Mouse (Mus musculus) large intestine, adult 2 months (tissue): ENCODE data around the gene Fam19a3. TPM values are rescaled to one million over a fixed set of nuclear protein-coding genes. Genes with fewer than 3 reads are reported as not detected.

ENCODE experiments used
- DNase-seq: peaks from one replicate; pipeline ENCODE4 v3.0.0-alpha.2; 2012; ENCODE audit warnings: low read depth, low spot score
- WGBS: fragments of 180-500 bp; shearing (Covaris S2); methylation state at CpG from one replicate; pipeline ENCODE4 v1.1.7; 2018; 5-methylcytosine and 5-hydroxymethylcytosine counted together
- polyA plus RNA-seq: library from polyadenylated mRNA; depleted of rRNA; stranded (reverse); fragments of >200 nt; gene quantifications from 2 replicates; pipeline ENCODE4 v1.2.3, GENCODE M21; 2012

The Fam19a3 gene
- polyA plus RNA-seq, 1 experiment = 0.07 TPM

DNA sequence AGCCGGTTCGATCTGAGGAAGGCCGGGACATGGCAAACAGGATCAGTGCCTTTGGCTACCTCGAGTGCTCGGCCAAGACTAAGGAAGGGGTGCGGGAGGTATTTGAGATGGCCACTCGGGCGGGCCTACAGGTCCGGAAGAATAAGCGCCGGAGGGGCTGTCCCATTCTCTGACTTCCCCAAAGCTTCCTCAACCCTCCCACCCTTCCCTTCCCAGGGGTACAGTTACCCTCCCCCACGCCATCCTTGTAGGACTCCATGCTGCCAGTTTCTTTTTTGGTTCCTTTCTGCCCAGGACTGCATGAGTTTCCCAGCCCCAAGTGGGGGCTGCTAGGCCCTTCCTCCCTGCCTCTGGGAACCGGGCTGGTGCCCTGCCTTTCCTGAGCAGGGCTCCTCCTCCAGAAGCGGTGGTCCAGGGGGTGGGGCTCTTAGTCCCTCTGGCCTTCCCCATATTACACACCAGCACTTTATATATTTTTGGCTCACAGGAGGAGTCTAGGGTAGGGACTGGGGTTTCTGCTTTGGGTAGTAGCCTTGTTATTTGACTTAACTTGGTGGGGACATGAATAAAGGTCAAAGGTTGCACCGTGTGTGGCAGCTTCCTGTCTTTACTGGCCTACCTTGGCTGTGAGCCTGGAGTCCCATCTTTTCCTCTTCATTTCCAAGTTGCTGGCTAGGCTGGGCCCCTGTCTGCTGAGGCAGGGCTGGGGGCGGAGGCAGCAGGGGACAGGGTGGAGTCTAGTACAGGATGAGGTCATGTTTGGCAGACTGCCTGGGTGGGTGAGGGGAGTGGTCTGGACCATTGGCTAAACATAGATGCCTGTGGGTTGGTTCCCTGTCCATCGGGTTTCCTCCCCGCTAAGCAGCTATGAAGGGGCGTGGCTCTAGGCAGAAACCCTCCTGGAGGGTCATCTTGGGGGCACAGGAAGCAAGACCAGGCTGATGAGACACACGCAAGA is 12.5 kb upstream of the Fam19a3 start:
- no peak for DNase-seq

GRCm38 (mm10) chr3:104792360-104793270 is 11.0 kb upstream of the Fam19a3 start:
- DNase-seq = no peak
- WGBS = 54% methylated on average over 15 of the region's 15 CpGs

More for the DNA sequence above, 12.5 kb upstream of the Fam19a3 start:
- WGBS = 44% methylated on average over 20 of the region's 20 CpGs

DNA sequence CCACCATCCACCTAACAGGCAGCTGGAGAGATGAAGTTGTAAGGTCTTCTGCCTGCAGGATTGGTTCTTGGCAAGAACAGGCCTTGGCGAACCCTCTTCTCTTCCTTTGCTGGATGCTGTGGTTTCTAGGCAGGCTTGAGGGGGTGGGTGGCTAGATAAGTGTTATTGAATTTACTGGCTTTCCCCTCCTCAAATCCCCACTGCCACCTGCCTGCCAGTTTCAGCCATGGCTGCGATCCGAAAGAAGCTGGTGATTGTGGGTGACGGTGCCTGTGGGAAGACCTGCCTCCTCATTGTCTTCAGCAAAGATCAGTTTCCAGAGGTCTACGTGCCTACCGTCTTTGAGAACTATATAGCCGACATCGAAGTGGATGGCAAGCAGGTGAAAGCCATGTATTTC is 10.0 kb upstream of the Fam19a3 start:
- DNase-seq = no peak
- WGBS = 90% methylated on average over 8 of the region's 8 CpGs

DNA sequence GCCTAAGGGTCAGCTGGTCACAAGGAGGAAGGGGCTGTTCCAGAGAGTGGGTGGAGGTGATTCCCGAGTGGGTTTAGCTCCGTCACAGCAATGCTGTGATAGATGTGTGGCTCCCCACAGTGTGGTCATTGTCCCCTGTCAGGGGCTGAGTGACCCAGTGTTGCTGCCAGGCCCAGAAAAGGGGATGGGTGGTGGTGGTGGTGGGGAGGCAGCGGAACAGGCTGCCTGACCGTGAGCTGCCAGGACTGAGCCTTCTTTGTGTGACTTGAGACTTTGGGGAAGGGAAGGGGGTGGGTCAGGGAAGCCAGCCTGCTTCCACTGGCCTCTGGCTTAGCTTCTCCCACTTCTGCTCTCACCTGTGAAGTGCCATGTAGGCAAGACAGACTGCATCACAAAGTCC is 9.4 kb upstream of the Fam19a3 start:
- DNase-seq = no peak
- 58% methylated on average over 4 of the region's 4 CpGs for WGBS

DNA sequence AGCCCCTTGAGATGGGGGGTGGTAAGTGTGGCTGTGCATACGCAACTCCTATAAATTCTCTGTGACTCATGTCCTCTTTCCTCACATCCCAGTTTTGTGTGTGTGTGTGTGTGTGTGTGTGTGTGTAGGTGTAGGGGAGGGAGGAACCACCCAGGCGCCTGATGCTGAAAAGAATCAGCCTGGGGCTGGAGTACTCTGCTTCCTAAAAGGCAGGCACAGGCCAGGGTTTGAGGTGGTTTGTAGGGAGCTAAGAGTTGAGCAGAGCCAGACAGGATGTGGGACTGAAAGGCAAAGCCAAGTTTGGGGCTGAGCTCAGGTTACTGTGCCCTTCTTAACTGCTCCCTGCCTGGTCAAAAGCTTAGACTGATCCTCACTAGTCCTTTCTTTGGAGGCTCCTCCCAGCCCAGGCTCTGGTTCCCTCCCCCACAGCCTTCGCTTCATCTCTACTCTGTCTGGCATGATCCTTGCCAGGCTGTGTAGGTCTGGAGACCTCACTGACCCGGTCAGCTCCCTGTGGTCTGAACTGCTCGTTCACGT is 8.8 kb upstream of the Fam19a3 start:
- no peak for DNase-seq

GRCm38 (mm10) chr3:104789822-104790221 is 8.2 kb upstream of the Fam19a3 start:
- no peak for DNase-seq
- WGBS = 56% methylated on average over 13 of the region's 13 CpGs

More for the DNA sequence above, 8.8 kb upstream of the Fam19a3 start:
- 57% methylated on average over 6 of the region's 6 CpGs for WGBS

DNA sequence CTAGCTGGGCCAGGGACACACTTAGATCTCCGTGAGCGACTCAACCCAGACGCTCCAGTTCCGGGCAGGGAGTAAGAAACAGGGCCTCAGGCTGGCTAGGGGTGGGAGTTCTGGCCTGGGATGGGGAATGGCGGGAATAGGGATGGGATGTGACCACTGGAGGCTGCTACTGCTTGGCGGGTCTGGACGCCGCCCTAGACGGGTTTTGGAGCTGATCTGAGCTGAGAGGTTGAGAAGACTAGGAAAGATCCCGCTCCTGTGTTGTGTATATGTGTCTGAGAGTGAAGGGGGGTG is 7.6 kb upstream of the Fam19a3 start:
- DNase-seq = no peak
- 18% methylated on average over 10 of the region's 10 CpGs for WGBS

DNA sequence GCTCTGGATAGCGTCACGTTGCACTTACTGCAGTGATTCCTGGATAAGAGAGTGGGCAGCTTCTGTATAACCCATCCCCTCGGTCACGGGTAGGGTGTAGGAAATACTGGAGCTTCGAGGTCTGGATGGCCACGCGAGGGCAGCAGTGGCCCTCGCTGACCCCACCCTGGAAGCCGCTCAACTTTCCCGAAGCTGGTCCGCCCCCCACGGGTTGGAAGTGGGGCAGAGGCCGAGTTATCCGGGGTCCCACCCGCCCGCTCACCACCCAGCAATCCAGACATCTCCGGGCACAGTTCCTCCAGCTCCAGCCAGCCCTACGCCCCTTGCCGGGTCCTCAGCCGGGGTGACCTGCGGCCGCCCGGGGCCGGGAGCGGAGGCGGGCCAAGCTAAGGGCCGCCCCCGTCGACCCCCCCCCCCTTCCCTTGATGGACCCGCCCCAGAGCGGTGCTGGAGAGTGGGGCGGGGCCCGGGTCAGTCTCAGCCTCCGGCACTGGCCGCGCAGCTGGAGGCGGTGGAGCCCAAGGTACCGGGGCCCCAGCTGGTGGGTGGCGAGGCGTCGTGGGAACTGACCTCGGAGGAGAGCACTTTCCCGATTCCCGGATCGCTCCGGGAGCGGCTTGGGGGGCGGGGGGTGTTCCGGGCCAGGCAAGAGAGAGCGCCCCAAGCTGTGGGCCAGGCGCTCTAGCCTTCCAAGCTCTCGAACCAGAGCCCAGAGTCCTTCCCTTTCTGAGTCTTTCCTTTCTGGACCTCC is 7.1 kb upstream of the Fam19a3 start:
- DNase-seq = no peak
- 1% methylated on average over 49 of the region's 52 CpGs for WGBS

- 19% methylated on average over 3 of the region's 3 CpGs for WGBS
Measured at GRCm38 (mm10) chr3:104788075-104788474, 6.4 kb upstream of the Fam19a3 start, which contains the start of gene Rhoc. TSS of gene Rhoc (plus strand) at chr3:104788375.

DNA sequence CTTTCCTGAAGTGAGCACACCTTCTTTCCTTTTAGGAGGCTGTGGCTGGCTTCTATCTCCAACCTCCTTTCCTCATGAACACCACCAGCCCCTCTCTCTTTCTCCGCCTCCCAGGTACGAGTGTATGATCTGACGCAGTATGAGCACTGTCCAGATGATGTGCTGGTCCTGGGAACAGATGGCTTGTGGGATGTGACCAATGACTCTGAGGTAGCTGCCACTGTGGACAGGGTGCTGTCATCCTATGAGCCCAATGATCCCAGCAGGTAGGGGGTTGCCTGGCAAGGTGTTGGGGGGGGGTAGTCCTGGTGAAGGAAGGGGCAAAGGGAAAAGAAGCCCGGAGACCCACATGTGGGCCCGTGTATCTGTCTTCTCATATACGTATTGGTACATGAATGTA is 3.6 kb upstream of the Fam19a3 start:
- no peak for DNase-seq
- 93% methylated on average over 6 of the region's 6 CpGs for WGBS

More at GRCm38 (mm10) chr3:104788075-104788474, 6.4 kb upstream of the Fam19a3 start, which contains the start of gene Rhoc:
- DNase-seq = no peak

- WGBS = 77% methylated on average over 14 of the region's 14 CpGs
- DNase-seq = no peak
Measured at GRCm38 (mm10) chr3:104783971-104784500, 2.4 kb upstream of the Fam19a3 start.

DNA sequence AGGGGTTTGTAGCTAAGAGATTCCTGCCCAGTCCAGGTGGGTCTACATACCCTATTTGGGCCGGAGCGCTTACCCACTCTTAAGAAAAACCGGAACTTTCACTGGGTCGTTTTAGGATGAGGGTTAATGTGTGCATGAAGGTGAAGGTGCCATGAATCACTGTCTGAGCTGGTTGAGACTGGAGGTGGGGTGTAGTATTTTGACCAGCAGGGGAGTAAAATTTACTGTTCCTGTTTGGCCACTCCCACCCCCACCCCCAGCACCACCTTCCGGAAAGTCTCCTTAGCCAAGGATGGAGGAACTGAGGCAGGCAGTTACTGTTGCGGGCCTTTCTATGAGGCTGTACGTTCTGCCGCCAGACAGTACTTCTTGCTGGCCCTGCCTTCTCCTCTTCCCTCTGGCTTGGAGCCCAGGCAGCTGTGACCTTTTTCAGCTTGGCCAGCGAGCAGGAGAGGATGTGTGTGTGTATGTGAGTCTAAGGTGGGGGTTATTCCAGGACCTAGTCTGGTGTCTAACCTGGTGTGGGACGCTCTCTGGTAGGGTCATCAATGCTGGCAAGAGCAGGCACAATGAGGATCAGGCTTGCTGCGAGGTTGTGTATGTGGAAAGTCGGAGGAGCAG is 531 bp upstream of the Fam19a3 start:
- DNase-seq = no peak
- WGBS = 28% methylated on average over 12 of the region's 12 CpGs

- DNase-seq = no peak
- WGBS = 2% methylated on average over 56 of the region's 56 CpGs
Measured at GRCm38 (mm10) chr3:104780561-104781420, 849 bp downstream of the Fam19a3 start, which contains the start of gene Ppm1j. TSS of gene Ppm1j (plus strand) at chr3:104781056.

DNA sequence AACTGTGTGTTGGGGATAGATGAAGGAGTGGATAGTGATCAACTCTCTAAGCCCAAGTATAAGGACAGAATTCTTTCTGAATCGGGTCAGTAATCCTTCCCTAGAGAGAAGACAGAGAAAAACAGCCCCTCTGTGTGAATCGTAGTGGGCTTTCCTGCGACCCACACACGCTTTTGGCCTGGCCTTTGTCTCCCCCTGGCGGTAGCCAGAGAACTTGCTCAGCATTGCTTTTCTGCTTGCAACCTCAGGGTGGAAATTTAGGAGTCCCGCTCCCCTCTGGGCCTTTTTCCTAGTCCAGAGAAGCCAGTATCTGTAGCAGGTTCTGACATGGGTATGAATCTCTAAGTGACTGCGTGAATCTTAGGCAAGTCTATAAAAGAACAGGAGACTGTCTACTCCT is 1.7 kb downstream of the Fam19a3 start:
- DNase-seq = no peak

GRCm38 (mm10) chr3:104777342-104777741 is 4.3 kb downstream of the Fam19a3 start:
- WGBS = 1% methylated on average over 20 of the region's 20 CpGs
- DNase-seq = no peak

More for the DNA sequence above, 1.7 kb downstream of the Fam19a3 start:
- WGBS = 6% methylated on average over 7 of the region's 7 CpGs

DNA sequence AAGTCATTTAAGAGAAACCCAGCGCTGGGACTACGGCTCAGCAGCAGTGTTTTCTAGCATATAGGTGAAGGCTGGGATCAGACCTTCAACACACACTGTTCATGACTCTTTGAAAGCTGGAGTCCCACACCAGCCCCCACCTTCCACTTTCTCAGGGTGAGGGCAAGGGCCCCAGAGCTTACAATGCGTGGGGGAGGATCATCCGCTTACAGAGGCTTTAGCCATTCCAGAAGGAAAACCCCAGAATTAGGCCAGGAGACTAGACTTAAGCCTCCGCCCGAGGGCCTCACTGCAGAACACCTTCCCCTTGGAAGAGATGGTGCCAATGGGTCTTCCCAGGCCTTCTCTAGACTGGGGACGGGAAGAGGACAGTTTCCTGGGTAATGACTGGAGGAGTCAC is 8.3 kb downstream of the Fam19a3 start:
- WGBS = 92% methylated on average over 7 of the region's 7 CpGs

GRCm38 (mm10) chr3:104771460-104771859 is 10.2 kb downstream of the Fam19a3 start:
- WGBS = 49% methylated on average over 6 of the region's 6 CpGs
- no peak for DNase-seq

More for the DNA sequence above, 8.3 kb downstream of the Fam19a3 start:
- DNase-seq = no peak

- 79% methylated on average over 3 of the region's 3 CpGs for WGBS
- DNase-seq = no peak
Measured at GRCm38 (mm10) chr3:104770918-104771317, 10.7 kb downstream of the Fam19a3 start.
